Mouse (Mus musculus): ENCODE results near the gene Fat1. TPM values are rescaled to one million over a fixed set of nuclear protein-coding genes. Genes with fewer than 3 reads are reported as not detected.

The Fat1 gene
- total RNA-seq, 2 experiments from 2014 or later: 5.4 to 5.5 TPM

DNA sequence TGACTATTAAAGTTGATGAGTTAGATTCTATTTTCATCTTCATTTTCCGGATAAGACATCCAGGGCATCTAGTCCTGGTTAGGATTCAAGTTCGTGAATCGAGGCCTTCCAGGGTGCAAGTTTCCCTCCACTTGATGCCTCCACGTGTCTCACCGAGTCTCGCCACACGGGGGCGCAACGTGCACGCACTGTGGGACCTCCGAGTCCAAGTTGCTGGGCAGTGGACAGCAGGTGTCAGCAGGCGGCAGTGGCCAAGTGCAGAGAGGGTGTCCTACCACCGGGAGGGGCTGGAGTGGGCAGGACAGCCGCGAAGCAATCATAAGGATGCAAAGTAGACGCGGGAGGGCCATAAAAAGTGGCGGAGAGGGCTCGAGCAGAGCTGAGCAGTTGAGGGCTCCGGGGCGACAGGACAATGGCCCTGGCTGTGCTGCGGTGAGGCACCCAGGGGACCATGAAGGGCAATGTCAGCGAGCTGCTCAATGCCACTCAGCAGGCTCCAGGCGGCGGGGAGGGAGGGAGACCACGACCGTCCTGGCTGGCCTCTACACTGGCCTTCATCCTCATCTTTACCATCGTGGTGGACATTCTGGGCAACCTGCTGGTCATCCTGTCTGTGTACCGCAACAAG, 133.6 kb downstream of the Fat1 start, which contains the start of gene Mtnr1a:
Gene Mtnr1a, plus strand, starts transcription at position 379 of the 628 bp plus-strand sequence.
- peak; percentile 57 for DNase-seq

DNA sequence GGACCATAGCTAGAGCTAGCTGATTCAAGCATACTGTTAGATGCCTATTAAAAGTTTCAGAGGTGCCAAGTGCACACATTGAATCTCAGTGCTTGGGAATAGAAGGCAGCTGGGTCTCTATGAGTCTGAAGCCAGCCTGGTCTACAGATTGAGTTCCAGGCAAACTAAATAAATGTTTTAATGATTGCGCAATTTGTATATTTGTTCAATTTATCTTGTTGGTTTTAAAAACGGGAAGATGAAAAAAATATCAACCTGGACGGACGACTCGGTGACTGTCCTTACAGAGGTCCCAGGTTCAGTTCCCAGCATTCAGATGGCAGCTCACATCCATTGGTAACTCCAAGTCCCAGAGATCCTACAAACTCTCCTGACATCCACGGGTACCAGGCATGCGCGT, 135.7 kb downstream of the Fat1 start:
- DNase-seq: no peak

DNA sequence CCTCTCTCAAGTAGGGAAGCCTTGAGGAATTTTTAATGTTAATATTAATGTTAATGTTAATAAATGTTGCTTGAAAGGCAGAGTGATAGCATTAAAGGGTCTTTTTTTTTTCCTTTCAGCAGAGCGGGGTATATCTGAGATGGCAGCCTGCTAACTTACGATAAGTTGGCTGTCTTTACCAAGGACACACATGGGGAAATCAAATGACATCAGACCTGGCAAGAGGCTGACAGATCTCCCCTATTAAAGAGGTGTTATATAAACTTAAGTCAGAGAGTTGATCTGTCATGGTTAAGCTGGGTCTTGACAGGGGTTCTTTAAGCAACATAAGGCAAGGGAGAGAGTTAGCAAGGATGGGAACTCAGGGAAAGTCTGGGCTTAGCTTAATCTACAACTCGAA, 145.6 kb downstream of the Fat1 start:
- no peak for DNase-seq

DNA sequence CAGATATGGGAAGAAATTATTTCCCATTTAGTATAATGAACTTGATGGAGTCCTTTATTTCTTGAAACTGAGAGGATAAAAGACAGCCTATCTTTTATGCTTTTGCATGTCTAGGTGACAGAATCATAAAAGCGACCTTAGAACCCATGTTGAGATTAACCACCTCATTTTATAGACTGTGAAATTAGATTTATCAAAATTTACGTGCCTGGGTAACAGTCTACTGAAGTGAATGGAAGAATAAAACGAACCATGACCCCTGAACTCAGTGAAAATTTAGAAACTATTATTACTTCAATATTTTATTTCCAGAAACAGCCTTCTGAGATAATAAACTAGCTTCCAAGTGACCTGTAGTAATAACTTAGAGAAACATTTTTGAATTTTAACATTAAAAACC, 158.4 kb downstream of the Fat1 start:
- no peak for DNase-seq

Other genes with a start within 250 kb of the Fat1 start
- gene Mtnr1a, start 133.7 kb downstream of the Fat1 start, total RNA-seq (2021): not detected

Data from gastrocnemius, postnatal 25 days (tissue).